Mouse (Mus musculus): ENCODE results near the gene Rnf217.

GRCm38 (mm10) chr10:31501644-31502043 lies 107.3 kb downstream of the Rnf217 start:
- TF ChIP-seq POLR2A (IDR thresholded peaks at IDR 0.05; ENCODE audit: insufficient read depth, low read depth, low read length) (no peak), CTCF (IDR thresholded peaks at IDR 0.05) (no peak)

All from heart, adult 2 months (tissue).